Mouse (Mus musculus): ENCODE measurements at regions not wholly inside any gene's neighbourhood (a gene's known extent, or its start where the extent isn't known, plus 50 kb on each side); places are given as distances from the start of the nearest gene placed in this dataset.

DNA sequence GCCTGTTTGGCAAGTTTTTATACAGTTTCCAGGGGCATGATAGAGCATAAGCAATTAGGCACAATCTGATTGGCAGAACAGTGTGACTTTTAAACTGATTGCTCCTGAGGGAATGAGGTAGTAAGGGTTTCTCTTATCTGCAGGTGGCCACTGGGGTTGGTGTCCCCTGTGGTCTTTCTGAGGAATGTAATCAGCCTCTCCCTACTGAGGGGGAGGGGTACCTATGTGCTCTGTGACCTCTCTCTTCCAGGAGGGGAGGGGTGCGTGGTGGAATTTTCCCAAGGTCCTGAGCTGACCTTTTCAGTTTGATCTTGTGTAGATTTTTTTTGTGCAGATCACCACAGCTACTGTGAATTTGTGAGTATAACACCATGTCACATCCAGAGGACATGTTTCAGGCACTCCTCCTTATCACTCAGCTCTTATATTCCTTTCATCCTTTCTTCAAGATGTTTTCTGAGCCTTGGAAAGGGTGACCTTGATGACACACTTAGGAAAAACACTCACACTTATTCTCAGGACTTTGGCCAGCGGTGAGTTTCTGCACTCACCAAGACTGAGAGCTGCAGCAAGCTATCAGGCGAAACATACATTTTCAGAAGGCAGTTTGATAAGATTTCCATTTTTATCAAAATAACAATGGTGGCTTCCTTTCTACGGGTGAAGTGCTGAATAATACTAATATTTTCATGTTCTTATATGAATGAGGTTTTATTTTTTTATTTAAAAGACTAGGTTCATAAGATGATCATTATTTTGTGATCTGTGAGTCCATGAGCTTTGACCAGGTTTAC lies 238.7 kb upstream of the Mmadhc start:
- 94% methylated on average over 4 of the region's 4 CpGs for WGBS
- no peaks in the 10 kb centered on the region for H3K4me1 ChIP-seq (ENCODE audit: control insufficient read depth, insufficient read depth, low read length)
- TF ChIP-seq CTCF (IDR thresholded peaks at IDR 0.05; ENCODE audit: insufficient read depth, low read depth, low read length) (no peak), POLR2A (IDR thresholded peaks at IDR 0.05; ENCODE audit: insufficient read depth, low read depth, low read length) (no peak)
- H3K4me3 ChIP-seq (ENCODE audit: insufficient read depth, low read depth, low read length): no peak overlapping the region
- H3K27ac ChIP-seq (ENCODE audit: insufficient read depth, low read depth, low read length): no peak overlapping the region

DNA sequence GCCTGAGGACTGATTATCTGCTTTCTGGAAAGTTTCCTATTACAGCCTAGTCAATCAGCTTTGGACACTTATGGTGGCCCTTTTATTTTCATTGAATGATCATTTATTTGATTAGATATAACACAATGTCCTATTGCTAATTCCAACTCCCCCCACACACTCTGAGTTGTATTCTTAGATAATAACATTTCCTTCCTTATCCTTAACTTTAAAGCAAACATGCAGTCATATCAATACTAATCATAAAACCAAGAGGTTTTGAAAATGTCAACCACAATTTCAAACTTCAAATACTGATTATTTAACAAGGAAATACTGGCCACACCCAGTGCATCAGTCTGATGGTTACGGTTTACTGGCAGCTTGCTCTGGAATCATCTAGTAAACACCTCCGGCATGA lies 237.1 kb upstream of the Mmadhc start:
- WGBS: 96% methylated on average over 2 of the region's 2 CpGs
- no peak overlapping the region for H3K4me3 ChIP-seq (ENCODE audit: insufficient read depth, low read depth, low read length)
- H3K4me1 ChIP-seq (ENCODE audit: control insufficient read depth, insufficient read depth, low read length): no peaks in the 10 kb centered on the region
- H3K27ac ChIP-seq (ENCODE audit: insufficient read depth, low read depth, low read length): no peak overlapping the region
- TF ChIP-seq CTCF (IDR thresholded peaks at IDR 0.05; ENCODE audit: insufficient read depth, low read depth, low read length) (no peak), POLR2A (IDR thresholded peaks at IDR 0.05; ENCODE audit: insufficient read depth, low read depth, low read length) (no peak)

DNA sequence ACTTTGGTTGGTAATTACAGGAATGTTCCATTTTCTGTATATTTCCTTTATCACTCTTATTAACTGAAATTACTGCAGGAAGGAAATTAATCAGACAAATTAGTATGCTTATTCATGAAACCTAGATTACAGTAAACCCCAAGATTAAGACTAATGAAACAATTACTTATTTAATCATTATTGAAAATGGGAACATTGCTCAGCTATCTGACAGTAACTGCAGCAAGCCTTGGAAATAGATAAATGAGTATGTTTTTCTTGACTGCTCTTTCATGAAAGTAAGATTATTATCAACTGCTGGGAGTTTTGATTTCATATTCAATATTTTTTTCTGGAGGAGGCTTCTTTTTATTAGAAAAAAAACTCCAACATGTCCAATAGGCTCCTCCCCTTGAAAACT lies 230.8 kb upstream of the Mmadhc start:
- H3K4me1 ChIP-seq (ENCODE audit: control insufficient read depth, insufficient read depth, low read length): no peaks in the 10 kb centered on the region
- H3K27ac ChIP-seq (ENCODE audit: insufficient read depth, low read depth, low read length): no peak overlapping the region
- TF ChIP-seq CTCF (IDR thresholded peaks at IDR 0.05; ENCODE audit: insufficient read depth, low read depth, low read length) (no peak), POLR2A (IDR thresholded peaks at IDR 0.05; ENCODE audit: insufficient read depth, low read depth, low read length) (no peak)
- no peak overlapping the region for H3K4me3 ChIP-seq (ENCODE audit: insufficient read depth, low read depth, low read length)

DNA sequence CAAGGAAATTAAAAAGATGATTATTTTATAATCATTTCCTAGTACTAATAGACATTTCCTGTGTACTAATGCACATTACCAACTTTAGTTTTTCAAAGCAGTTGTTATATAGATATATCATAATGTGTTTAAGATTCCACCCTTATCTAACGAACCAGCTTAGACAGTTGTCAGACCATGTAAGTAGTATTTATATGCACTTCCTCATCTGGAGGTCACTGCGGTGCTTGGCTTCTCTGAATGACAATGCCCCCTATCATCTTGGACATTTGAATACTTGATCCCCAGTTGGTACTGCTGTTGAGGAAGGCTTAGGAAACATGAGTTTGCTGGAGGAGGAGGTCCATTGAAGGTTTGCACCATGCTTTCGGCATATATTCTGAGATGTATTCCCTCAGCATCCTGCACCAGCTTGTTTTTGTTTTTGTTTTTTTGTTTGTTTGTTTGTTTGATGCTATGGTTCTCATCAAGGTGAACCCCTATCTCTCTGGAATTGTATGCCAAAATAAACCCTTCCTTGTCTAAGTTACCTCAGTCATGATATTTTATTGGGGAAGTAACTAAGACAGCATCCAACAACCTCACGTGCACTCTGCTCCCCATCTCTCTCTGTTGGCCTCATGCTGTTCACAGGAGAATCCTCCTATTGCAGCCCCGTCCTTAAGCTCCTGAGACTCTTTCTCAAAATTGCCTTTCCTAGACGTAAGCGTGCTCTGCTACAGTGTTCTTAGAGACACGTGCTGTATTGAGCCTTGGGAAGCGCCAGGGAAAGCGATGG lies 228.4 kb upstream of the Mmadhc start:
- H3K4me1 ChIP-seq (ENCODE audit: control insufficient read depth, insufficient read depth, low read length): no peaks in the 10 kb centered on the region
- 93% methylated on average over 10 of the region's 10 CpGs for WGBS
- no peak overlapping the region for H3K27ac ChIP-seq (ENCODE audit: insufficient read depth, low read depth, low read length)
- no peak overlapping the region for H3K4me3 ChIP-seq (ENCODE audit: insufficient read depth, low read depth, low read length)
- no peak for TF ChIP-seq CTCF (IDR thresholded peaks at IDR 0.05; ENCODE audit: insufficient read depth, low read depth, low read length)
- no peak for TF ChIP-seq POLR2A (IDR thresholded peaks at IDR 0.05; ENCODE audit: insufficient read depth, low read depth, low read length)

DNA sequence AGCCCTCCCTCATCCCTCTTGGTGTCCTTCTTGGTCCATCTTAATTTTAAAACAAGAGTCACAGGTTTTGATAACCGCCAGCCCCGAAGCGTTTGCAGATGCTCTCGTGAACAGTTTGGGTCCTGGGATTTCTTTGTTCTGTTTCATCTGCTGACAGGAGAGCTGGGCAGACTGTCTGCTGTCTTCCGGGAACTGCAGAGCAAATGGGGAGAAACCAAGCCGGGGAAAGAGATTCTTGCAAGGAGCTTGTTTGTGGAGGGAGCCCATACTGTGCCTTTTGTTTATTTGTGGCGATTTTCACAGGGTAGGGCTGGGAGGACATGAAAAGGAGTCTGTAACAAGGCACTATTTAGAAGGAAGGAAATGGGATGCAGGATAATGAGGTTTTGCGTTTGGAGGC lies 223.6 kb upstream of the Mmadhc start:
- 43% methylated on average over 8 of the region's 8 CpGs for WGBS

DNA sequence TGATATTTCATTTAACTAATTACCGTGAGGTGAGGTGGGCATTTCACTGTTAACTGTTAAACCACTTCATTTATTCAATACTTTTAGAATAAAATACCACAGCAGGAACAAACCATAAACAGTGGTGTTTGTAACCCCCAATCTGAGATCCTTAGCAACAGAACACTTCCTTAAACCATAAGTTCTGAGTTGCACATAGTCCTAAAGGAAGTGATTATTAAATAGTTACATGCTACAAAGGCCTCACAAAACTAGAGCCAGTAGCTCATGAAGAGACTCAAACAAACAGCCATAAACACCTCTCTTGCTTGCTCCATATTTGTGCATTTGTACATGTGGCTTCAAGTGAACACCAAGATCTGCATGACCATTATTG lies 222.5 kb upstream of the Mmadhc start:
- Histone ChIP-seq H3K27ac (ENCODE audit: insufficient read depth, low read depth, low read length) (no peak overlapping the region), H3K4me3 (ENCODE audit: insufficient read depth, low read depth, low read length) (no peak overlapping the region), H3K4me1 (ENCODE audit: control insufficient read depth, insufficient read depth, low read length) (no peaks in the 10 kb centered on the region)
- 72% methylated on average over 1 of the region's 1 CpGs for WGBS
- no peak for TF ChIP-seq CTCF (IDR thresholded peaks at IDR 0.05; ENCODE audit: insufficient read depth, low read depth, low read length)
- TF ChIP-seq POLR2A (IDR thresholded peaks at IDR 0.05; ENCODE audit: insufficient read depth, low read depth, low read length): no peak

More for the DNA sequence above, 223.6 kb upstream of the Mmadhc start:
- no peaks in the 10 kb centered on the region for H3K4me1 ChIP-seq (ENCODE audit: control insufficient read depth, insufficient read depth, low read length)
- no peak overlapping the region for H3K4me3 ChIP-seq (ENCODE audit: insufficient read depth, low read depth, low read length)
- TF ChIP-seq CTCF (IDR thresholded peaks at IDR 0.05; ENCODE audit: insufficient read depth, low read depth, low read length) (no peak), POLR2A (IDR thresholded peaks at IDR 0.05; ENCODE audit: insufficient read depth, low read depth, low read length) (no peak)
- no peak overlapping the region for H3K27ac ChIP-seq (ENCODE audit: insufficient read depth, low read depth, low read length)

DNA sequence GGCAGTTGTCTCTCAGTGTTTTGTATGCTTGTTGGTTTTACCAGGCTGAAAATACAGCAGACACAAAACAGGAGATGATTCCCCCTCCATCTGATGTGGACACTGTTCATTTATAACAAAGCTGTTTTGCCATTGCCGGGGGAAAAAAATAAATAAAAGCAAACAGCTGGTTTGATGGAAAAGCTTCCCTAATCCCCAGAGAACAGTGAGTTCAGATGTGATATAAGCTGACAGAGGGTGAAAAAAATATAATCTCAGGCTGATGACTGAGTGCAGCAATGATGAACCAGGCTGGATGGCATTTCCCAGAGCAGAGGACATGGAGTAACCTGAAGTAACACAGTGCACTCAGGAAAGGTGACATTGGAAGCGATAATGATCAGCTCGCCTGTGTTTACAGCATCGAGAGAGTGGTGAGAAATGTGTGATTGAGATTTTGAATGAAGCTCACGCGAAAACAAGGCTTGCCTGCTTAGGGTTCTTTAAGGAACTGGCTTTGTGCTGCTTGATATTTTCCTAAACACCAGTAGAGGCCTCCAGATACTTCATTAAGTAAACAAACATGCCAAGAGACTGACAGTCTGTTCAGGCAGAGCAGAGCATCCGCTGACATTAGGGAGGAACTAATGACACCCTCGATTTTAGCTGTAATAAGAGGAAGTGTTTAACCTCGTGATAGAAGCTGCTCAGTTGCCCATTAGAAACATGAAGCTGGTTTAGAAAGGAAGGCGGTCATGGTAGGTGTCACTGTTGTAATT lies 221.9 kb upstream of the Mmadhc start:
- Histone ChIP-seq H3K4me3 (ENCODE audit: insufficient read depth, low read depth, low read length) (no peak overlapping the region), H3K27ac (ENCODE audit: insufficient read depth, low read depth, low read length) (no peak overlapping the region), H3K4me1 (ENCODE audit: control insufficient read depth, insufficient read depth, low read length) (no peaks in the 10 kb centered on the region)
- TF ChIP-seq CTCF (IDR thresholded peaks at IDR 0.05; ENCODE audit: insufficient read depth, low read depth, low read length): no peak
- TF ChIP-seq POLR2A (IDR thresholded peaks at IDR 0.05; ENCODE audit: insufficient read depth, low read depth, low read length): no peak
- WGBS: 43% methylated on average over 10 of the region's 10 CpGs

DNA sequence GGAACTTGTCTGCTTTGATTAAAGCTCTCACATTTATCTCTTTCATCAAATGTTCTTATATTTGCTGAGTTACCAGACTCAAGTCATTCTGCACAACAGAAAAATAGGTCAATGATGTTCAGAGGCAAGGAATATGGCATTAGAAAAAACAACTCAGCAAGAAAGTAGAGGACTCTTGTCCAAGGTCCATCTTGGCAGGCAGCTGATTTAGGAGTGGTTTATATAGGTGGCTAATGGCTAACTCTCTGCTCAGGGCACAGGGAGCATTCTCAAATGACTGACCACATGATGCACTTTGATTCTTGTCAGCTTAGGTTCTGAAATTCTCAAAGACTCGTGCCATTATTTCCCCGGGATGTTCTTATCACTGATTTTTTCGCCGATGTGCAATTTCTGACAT lies 216.7 kb upstream of the Mmadhc start:
- no peak for TF ChIP-seq CTCF (IDR thresholded peaks at IDR 0.05; ENCODE audit: insufficient read depth, low read depth, low read length)
- TF ChIP-seq POLR2A (IDR thresholded peaks at IDR 0.05; ENCODE audit: insufficient read depth, low read depth, low read length): no peak
- H3K27ac ChIP-seq (ENCODE audit: insufficient read depth, low read depth, low read length): no peak overlapping the region
- H3K4me1 ChIP-seq (ENCODE audit: control insufficient read depth, insufficient read depth, low read length): no peaks in the 10 kb centered on the region
- 94% methylated on average over 4 of the region's 4 CpGs for WGBS
- H3K4me3 ChIP-seq (ENCODE audit: insufficient read depth, low read depth, low read length): no peak overlapping the region

DNA sequence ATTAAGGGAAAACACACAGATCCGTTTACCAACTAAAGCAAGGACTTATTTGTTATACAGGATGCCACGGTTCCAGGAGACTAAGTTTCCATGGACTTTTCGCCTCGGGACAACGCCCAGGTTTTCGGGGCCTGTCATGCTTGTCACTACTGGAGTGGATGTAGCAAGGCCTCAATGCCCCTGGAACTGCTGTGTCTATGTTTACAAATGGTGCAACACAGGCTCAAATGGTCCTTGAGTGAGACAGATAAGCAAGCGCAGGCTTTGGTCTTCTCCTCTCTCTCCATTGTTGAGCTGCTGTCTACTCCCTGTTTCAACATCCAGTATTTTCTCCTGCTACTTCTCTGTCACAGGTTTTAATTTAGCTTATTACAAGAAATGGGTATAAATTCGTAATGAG lies 202.1 kb upstream of the Mmadhc start:
- 98% methylated on average over 8 of the region's 8 CpGs for WGBS
- Histone ChIP-seq H3K4me1 (ENCODE audit: control insufficient read depth, insufficient read depth, low read length) (no peaks in the 10 kb centered on the region), H3K4me3 (ENCODE audit: insufficient read depth, low read depth, low read length) (no peak overlapping the region), H3K27ac (ENCODE audit: insufficient read depth, low read depth, low read length) (no peak overlapping the region)
- TF ChIP-seq CTCF (IDR thresholded peaks at IDR 0.05; ENCODE audit: insufficient read depth, low read depth, low read length): no peak
- TF ChIP-seq POLR2A (IDR thresholded peaks at IDR 0.05; ENCODE audit: insufficient read depth, low read depth, low read length): no peak
